Mouse (Mus musculus) brown adipose tissue, adult 24 weeks (tissue): ENCODE measurements around the gene Liph. TPM values are rescaled to one million over a fixed set of nuclear protein-coding genes. Genes with fewer than 3 reads are reported as not detected.

Experiments
- H3K27ac ChIP-seq: fragments of 200-500 bp; replicated peaks from 2 replicates; pipeline ENCODE4 v1.5.1; 2012; ENCODE audit warnings: low read depth, mild to moderate bottlenecking, low read length
- H3K4me1 ChIP-seq: fragments of 200-500 bp; 2 replicates; pipeline ENCODE4 v1.6.1; 2012; ENCODE audit warnings: low read length, mixed read lengths; ENCODE audit not compliant: control insufficient read depth, insufficient read depth, insufficient read length
- H3K4me3 ChIP-seq: fragments of 200-500 bp; 2 replicates; pipeline ENCODE4 v1.5.1; 2012; ENCODE audit warnings: low read depth, mild to moderate bottlenecking, low read length, moderate library complexity; ENCODE audit not compliant: insufficient read depth
- polyA plus RNA-seq: library from polyadenylated mRNA; stranded (reverse); fragments of >200 nt; gene quantifications from 2 replicates; pipeline ENCODE4 v1.2.4, GENCODE M21; 2012; ENCODE audit not compliant: missing spikeins, insufficient read depth, insufficient read length

Liph gene
- polyA plus RNA-seq: not detected in 2 replicates

GRCm38 (mm10) chr16:21995304-21995703, at the start of gene Liph:
Liph (minus strand) TSS chr16:21995663.
- H3K4me3 ChIP-seq: peak within 1 kb of the TSS; percentile 27
- no peaks in the 10 kb centered on the region for H3K4me1 ChIP-seq
- H3K27ac ChIP-seq: no peak within 1 kb of the TSS

- H3K4me1 ChIP-seq: no peaks in the 10 kb centered on the region
- no peak overlapping the region for H3K27ac ChIP-seq
- H3K4me3 ChIP-seq: no peak overlapping the region
Observed at GRCm38 (mm10) chr16:22043830-22044229, 48.4 kb upstream of the Liph start.

GRCm38 (mm10) chr16:22039978-22040377, 44.5 kb upstream of the Liph start:
- Histone ChIP-seq H3K4me1 (no peaks in the 10 kb centered on the region), H3K4me3 (no peak overlapping the region), H3K27ac (no peak overlapping the region)

GRCm38 (mm10) chr16:22038554-22038953, 43.1 kb upstream of the Liph start:
- H3K27ac ChIP-seq: no peak overlapping the region
- no peak overlapping the region for H3K4me3 ChIP-seq
- H3K4me1 ChIP-seq: no peaks in the 10 kb centered on the region

GRCm38 (mm10) chr16:22027474-22027873, 32.0 kb upstream of the Liph start:
- Histone ChIP-seq H3K4me1 (no peaks in the 10 kb centered on the region), H3K27ac (no peak overlapping the region), H3K4me3 (no peak overlapping the region)

- Histone ChIP-seq H3K4me3 (no peak overlapping the region), H3K27ac (no peak overlapping the region), H3K4me1 (no peaks in the 10 kb centered on the region)
Observed at GRCm38 (mm10) chr16:22022122-22022521, 26.7 kb upstream of the Liph start.

- no peaks in the 10 kb centered on the region for H3K4me1 ChIP-seq
- no peak overlapping the region for H3K27ac ChIP-seq
- no peak overlapping the region for H3K4me3 ChIP-seq
Observed at GRCm38 (mm10) chr16:22015569-22015968, 20.1 kb upstream of the Liph start.

- peak overlapping the region; percentile 28 for H3K27ac ChIP-seq
- peak overlapping the region; percentile 96 for H3K4me3 ChIP-seq
Observed at GRCm38 (mm10) chr16:22009596-22009995, 14.1 kb upstream of the Liph start.

GRCm38 (mm10) chr16:22009099-22009584, 13.7 kb upstream of the Liph start, which contains the start of gene Senp2:
Senp2 (plus strand) TSS chr16:22009484.
- H3K4me1 ChIP-seq: no peaks in the 10 kb centered on the region
- peak within 1 kb of the TSS; percentile 28 for H3K27ac ChIP-seq
- H3K4me3 ChIP-seq: peak within 1 kb of the TSS; percentile 96

More at GRCm38 (mm10) chr16:22009596-22009995, 14.1 kb upstream of the Liph start:
- no peaks in the 10 kb centered on the region for H3K4me1 ChIP-seq

- no peaks in the 10 kb centered on the region for H3K4me1 ChIP-seq
- no peak overlapping the region for H3K27ac ChIP-seq
- H3K4me3 ChIP-seq: no peak overlapping the region
Observed at GRCm38 (mm10) chr16:22001606-22002005, 6.1 kb upstream of the Liph start.

GRCm38 (mm10) chr16:22001172-22001571, 5.7 kb upstream of the Liph start:
- no peak overlapping the region for H3K4me3 ChIP-seq
- H3K4me1 ChIP-seq: no peaks in the 10 kb centered on the region
- H3K27ac ChIP-seq: no peak overlapping the region

GRCm38 (mm10) chr16:21999941-22000690, 4.7 kb upstream of the Liph start:
- no peaks in the 10 kb centered on the region for H3K4me1 ChIP-seq
- no peak overlapping the region for H3K4me3 ChIP-seq

GRCm38 (mm10) chr16:21998061-21998460, 2.6 kb upstream of the Liph start:
- Histone ChIP-seq H3K27ac (no peak overlapping the region), H3K4me1 (no peaks in the 10 kb centered on the region)

More at GRCm38 (mm10) chr16:21999941-22000690, 4.7 kb upstream of the Liph start:
- H3K27ac ChIP-seq: no peak overlapping the region

GRCm38 (mm10) chr16:21996881-21997641, 1.6 kb upstream of the Liph start:
- Histone ChIP-seq H3K4me3 (no peak overlapping the region), H3K27ac (no peak overlapping the region), H3K4me1 (no peaks in the 10 kb centered on the region)

More at GRCm38 (mm10) chr16:21998061-21998460, 2.6 kb upstream of the Liph start:
- H3K4me3 ChIP-seq: no peak overlapping the region

- Histone ChIP-seq H3K27ac (no peak overlapping the region), H3K4me1 (no peaks in the 10 kb centered on the region), H3K4me3 (no peak overlapping the region)
Observed at GRCm38 (mm10) chr16:21996402-21996801, 939 bp upstream of the Liph start.
